Mouse (Mus musculus) liver, embryonic 11.5 days (tissue): Measurements from ENCODE around the gene Cib2. TPM values are rescaled to one million over a fixed set of nuclear protein-coding genes. Genes with fewer than 3 reads are reported as not detected.
A peak's percentile ranks its signal among the peaks of the same experiment; 100 is the strongest.
"Not testable (repeated sequence)": the region's sequence is repeated elsewhere in the genome, so short reads cannot be mapped to it uniquely, and the experiment has no call there.

Source experiments
- ATAC-seq: fragments of 200-750 bp; cut with Nextera tagmentation; replicated peaks from 2 replicates; pipeline ENCODE4 v1.8.0; 2017; ENCODE audit warnings: moderate number of reproducible peaks, mild to moderate bottlenecking, moderate TSS enrichment, moderate library complexity; ENCODE audit not compliant: low FRiP score
- DNase-seq: peaks from one replicate; pipeline ENCODE4 v3.0.0-alpha.2; 2017; ENCODE audit warnings: low spot score
- H3K27ac ChIP-seq: fragments of 300-500 bp; sonication (generic); 2 replicates; pipeline ENCODE4 v1.5.1; 2014; ENCODE audit warnings: mild to moderate bottlenecking, low read depth, low read length, control low read depth
- H3K27me3 ChIP-seq: fragments of 300-500 bp; sonication (generic); replicated peaks from 2 replicates; pipeline ENCODE4 v1.6.1; 2014; ENCODE audit warnings: low read length, mixed read lengths; ENCODE audit not compliant: control insufficient read depth, insufficient read depth
- H3K36me3 ChIP-seq: fragments of 300-500 bp; sonication (generic); 2 replicates; pipeline ENCODE4 v1.6.1; 2014; ENCODE audit warnings: mild to moderate bottlenecking, low read length, moderate library complexity, mixed read lengths; ENCODE audit not compliant: control insufficient read depth, insufficient read depth
- H3K4me1 ChIP-seq: fragments of 300-500 bp; sonication (generic); replicated peaks from 2 replicates; pipeline ENCODE4 v1.6.1; 2014; ENCODE audit warnings: low read length, mixed read lengths; ENCODE audit not compliant: control insufficient read depth, insufficient read depth
- H3K4me2 ChIP-seq: fragments of 300-500 bp; sonication (generic); 2 replicates; pipeline ENCODE4 v1.6.1; 2014; ENCODE audit warnings: mild to moderate bottlenecking, control low read depth, moderate library complexity
- H3K4me3 ChIP-seq: fragments of 300-500 bp; sonication (generic); 2 replicates; pipeline ENCODE4 v1.5.1; 2014; ENCODE audit warnings: low read depth, low read length, control low read depth
- H3K9ac ChIP-seq: fragments of 300-500 bp; sonication (generic); 2 replicates; pipeline ENCODE4 v1.6.1; 2014; ENCODE audit warnings: low read depth, low read length, control low read depth
- H3K9me3 ChIP-seq: fragments of 300-500 bp; sonication (generic); 2 replicates; pipeline ENCODE4 v1.6.1; 2016; ENCODE audit warnings: low read length, inconsistent platforms, mixed read lengths; ENCODE audit not compliant: control insufficient read depth
- WGBS: fragments of 180-500 bp; shearing (Covaris S2); extraction: QIAGEN DNeasy Blood & Tissue Kit; methylation state at CpG from one replicate; pipeline ENCODE4 v1.1.7; 2014; 5-methylcytosine and 5-hydroxymethylcytosine counted together
- polyA plus RNA-seq: library from polyadenylated mRNA; unstranded; fragments of >200 nt; fragmentation: Nextera tagmentation; extraction: Ambion mirVana; gene quantifications from 2 replicates; pipeline ENCODE4 v1.2.1, GENCODE M21; 2014

Cib2 gene
- polyA plus RNA-seq, 1 experiment from 2014 or later: 5.3 TPM

DNA sequence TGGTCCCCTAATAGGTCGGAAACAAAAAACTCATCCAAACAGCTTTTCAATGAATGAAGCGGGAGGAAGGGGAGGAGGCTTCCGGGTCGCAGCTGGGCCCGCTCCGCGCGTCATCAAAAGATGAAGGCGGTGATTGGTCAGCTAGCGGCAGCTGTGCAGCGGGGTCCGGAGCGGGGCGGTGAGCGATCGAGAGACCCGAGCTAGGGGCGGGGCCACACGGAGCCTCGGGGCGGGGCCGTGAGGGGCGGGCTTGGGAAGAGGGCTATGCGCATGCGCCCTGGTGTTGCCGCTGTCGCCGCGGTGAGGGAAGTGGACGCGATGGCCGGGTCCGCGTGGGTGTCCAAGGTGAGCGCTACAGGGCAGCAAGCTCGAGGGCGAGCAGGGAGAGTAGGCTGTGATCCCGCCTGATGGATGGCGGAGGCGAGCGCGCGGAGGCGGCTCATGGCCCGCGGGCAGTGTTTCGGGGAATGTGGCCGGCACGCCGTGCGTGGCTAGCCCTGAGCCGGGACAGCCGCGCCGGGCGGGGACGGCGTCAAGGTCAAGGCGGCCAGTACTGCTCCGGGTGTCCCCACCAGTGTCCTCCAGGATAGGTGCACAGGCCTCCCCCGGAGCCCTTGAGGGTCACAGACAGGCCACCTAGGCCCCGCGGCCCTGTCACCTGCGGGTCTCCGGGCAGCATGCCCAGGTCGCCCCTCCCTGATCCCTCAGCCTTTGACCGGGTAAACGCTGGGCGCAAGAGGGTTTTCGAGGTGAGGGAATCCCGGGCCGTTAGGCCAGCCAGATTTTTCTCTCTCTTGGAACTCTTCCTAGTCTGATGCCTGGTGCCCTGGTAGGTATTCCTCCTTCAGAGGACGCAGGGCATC, 26.4 kb upstream of the Cib2 start, which contains the start of gene Idh3a:
Idh3a (plus strand) TSS at position 136 of the 863 bp plus-strand sequence.
- Histone ChIP-seq H3K27me3 (no peaks in the 10 kb centered on the region), H3K36me3 (0 out of 2 replicates have a peak, but pooled peaks cover 5% of the 10 kb centered on the region), H3K9ac (peak within 1 kb of the TSS; percentile 90), H3K27ac (peak within 1 kb of the TSS; percentile 45), H3K4me1 (peaks cover 8% of the 10 kb centered on the region), H3K4me2 (peak within 1 kb of the TSS; percentile 76), H3K9me3 (no peaks in the 10 kb centered on the region), H3K4me3 (peak within 1 kb of the TSS; percentile 96)
- DNase-seq: peak; percentile 98
- peak; percentile 96 for ATAC-seq
- WGBS: under 1% methylated on average over 71 of the region's 73 CpGs

- 28% methylated on average over 5 of the region's 5 CpGs for WGBS
- Histone ChIP-seq H3K4me1 (peaks cover 8% of the 10 kb centered on the region), H3K27ac (no peak overlapping the region; the same call in 1 of the 2 replicates), H3K4me3 (peak overlapping the region; percentile 96), H3K9me3 (no peaks in the 10 kb centered on the region), H3K27me3 (no peaks in the 10 kb centered on the region), H3K9ac (no peak overlapping the region), H3K36me3 (0 out of 2 replicates have a peak, but pooled peaks cover 5% of the 10 kb centered on the region), H3K4me2 (peak overlapping the region; percentile 66)
- DNase-seq (no peak), ATAC-seq (no peak)
Observed at GRCm38 (mm10) chr9:54585839-54586198, 25.8 kb upstream of the Cib2 start.

- not testable (repeated sequence) for H3K4me3 ChIP-seq, H3K4me2 ChIP-seq, ATAC-seq, DNase-seq, H3K4me1 ChIP-seq, H3K9ac ChIP-seq, H3K27me3 ChIP-seq, H3K9me3 ChIP-seq, H3K36me3 ChIP-seq
- peak overlapping the region; percentile 52 for H3K27ac ChIP-seq
- WGBS: 63% methylated on average over 2 of the region's 2 CpGs
Observed at GRCm38 (mm10) chr9:54584127-54584526, 24.1 kb upstream of the Cib2 start.

GRCm38 (mm10) chr9:54583712-54584111, 23.7 kb upstream of the Cib2 start:
- Histone ChIP-seq H3K9ac (no peak overlapping the region), H3K27me3 (no peaks in the 10 kb centered on the region), H3K4me3 (no peak overlapping the region), H3K36me3 (no peaks in the 10 kb centered on the region), H3K27ac (peak overlapping the region; percentile 52), H3K4me2 (no peak overlapping the region), H3K4me1 (peaks cover 8% of the 10 kb centered on the region), H3K9me3 (no peaks in the 10 kb centered on the region)
- WGBS: 33% methylated on average over 1 of the region's 1 CpGs
- peak; percentile 72 for ATAC-seq
- DNase-seq: no peak

GRCm38 (mm10) chr9:54571130-54571839, 11.3 kb upstream of the Cib2 start:
- DNase-seq: no peak
- Histone ChIP-seq H3K36me3 (no peaks in the 10 kb centered on the region), H3K4me2 (no peak overlapping the region), H3K27ac (no peak overlapping the region), H3K4me3 (no peak overlapping the region), H3K9me3 (no peaks in the 10 kb centered on the region), H3K27me3 (no peaks in the 10 kb centered on the region), H3K9ac (no peak overlapping the region), H3K4me1 (peaks cover 4% of the 10 kb centered on the region; the same call in 1 of the 2 replicates)
- no peak for ATAC-seq
- WGBS: 64% methylated on average over 9 of the region's 9 CpGs

DNA sequence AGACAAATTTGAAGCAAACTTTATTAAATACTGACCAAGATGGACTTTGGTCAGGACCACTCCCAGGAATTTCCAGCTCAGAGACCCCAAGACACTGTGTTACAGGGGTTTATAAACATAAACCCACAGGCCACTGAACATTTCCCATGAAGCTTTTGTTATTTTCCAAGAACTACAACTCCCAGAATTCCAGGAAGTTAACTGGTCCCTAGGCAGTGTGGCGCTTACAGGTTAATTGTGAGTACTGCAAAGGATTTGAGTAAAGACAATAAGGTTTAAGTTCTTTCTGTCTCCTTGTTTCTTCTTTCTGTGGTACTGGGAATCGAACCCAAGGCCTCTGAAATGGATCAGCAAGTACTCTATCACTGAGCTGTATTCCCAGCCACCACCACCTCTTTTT, 8.7 kb upstream of the Cib2 start:
- Histone ChIP-seq H3K4me1 (peaks cover 4% of the 10 kb centered on the region; the same call in 1 of the 2 replicates), H3K4me3 (no peak overlapping the region), H3K27ac (no peak overlapping the region), H3K4me2 (no peak overlapping the region), H3K36me3 (no peaks in the 10 kb centered on the region), H3K9me3 (no peaks in the 10 kb centered on the region), H3K27me3 (no peaks in the 10 kb centered on the region), H3K9ac (no peak overlapping the region)
- no peak for ATAC-seq
- WGBS: 37% methylated on average over 2 of the region's 2 CpGs
- DNase-seq: no peak

- H3K4me1 ChIP-seq: peaks cover 4% of the 10 kb centered on the region; the same call in 1 of the 2 replicates
- H3K9ac ChIP-seq: no peak overlapping the region
- H3K4me2 ChIP-seq: no peak overlapping the region
- no peak overlapping the region for H3K4me3 ChIP-seq
- no peaks in the 10 kb centered on the region for H3K36me3 ChIP-seq
- no peaks in the 10 kb centered on the region for H3K27me3 ChIP-seq
- ATAC-seq (no peak), DNase-seq (no peak)
- no peaks in the 10 kb centered on the region for H3K9me3 ChIP-seq
- no peak overlapping the region for H3K27ac ChIP-seq
- WGBS: 46% methylated on average over 4 of the region's 4 CpGs
Observed at GRCm38 (mm10) chr9:54566958-54567357, 6.9 kb upstream of the Cib2 start.

DNA sequence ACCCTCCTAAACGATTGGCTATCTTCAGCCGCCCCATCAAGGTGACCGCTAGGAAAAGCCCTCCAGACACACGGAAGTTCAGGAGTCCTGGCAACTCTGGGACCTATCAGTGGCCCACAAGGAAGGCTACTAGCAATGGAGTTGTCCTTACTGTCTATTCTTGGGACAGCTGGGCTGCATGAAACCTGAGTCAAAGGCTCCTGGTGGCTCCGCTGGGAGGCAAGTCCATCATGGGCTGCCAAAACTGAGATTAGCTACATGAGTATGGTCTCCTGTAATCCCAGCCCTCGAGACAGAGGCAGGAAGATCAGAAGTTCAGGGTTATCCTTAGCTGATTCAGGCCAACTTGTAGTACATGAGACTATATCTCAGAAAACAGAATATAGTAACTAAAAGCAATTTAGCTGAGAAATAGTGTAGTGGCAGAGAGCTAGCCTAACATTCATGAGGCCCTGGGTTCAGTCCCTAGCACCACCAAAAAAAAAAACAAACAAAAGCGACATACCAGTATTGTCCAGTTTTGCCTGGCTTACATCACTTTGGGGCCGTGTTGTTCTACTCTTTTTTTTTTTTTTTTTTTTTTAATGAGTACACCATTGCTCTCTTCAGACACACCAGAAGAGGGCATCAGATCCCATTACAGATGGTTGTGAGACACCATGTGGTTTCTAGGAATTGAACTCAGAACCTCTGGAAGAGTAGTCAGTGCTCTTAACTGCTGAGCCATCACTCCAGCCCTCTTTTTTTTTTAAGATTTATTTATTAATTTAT, 998 bp upstream of the Cib2 start:
- ATAC-seq: no peak
- Histone ChIP-seq H3K4me3 (no peak overlapping the region), H3K4me2 (no peak overlapping the region), H3K36me3 (no peaks in the 10 kb centered on the region), H3K9ac (no peak overlapping the region), H3K27ac (no peak overlapping the region), H3K4me1 (peaks cover 6% of the 10 kb centered on the region; the same call in 1 of the 2 replicates), H3K27me3 (peaks cover 7% of the 10 kb centered on the region; the same call in 1 of the 2 replicates), H3K9me3 (no peaks in the 10 kb centered on the region)
- 85% methylated on average over 8 of the region's 8 CpGs for WGBS
- no peak for DNase-seq
